Mouse (Mus musculus): ENCODE measurements around the gene Cldn2. TPM values are rescaled to one million over a fixed set of nuclear protein-coding genes. Genes with fewer than 3 reads are reported as not detected.
A peak's percentile ranks its signal among the peaks of the same experiment; 100 is the strongest.

Cldn2 gene
- total and polyA plus RNA-seq, 3 experiments, result not detected

DNA sequence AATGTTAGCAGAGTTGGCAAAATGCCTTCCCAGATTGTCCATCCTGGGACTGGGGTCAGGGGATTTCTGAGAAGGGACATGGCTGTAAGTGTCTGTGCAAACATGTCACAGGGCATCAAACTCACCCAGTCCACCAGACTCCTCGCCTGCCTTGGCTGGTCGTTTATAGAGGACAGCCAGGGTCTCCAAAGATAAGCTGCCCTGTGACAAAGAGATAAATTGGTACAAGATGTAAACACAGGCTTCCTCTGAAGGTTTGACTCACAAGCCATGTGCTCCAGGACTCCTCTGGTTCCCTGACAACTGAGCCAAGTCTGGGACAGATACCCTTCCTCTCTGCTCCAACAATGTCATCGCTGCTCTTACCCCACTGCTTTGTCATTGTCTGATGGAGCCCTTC is 19.6 kb upstream of the Cldn2 start (continued):
- TF ChIP-seq MXI1 (IDR thresholded peaks at IDR 0.05; ENCODE audit: low read depth, low read length), result peak; percentile 80

DNA sequence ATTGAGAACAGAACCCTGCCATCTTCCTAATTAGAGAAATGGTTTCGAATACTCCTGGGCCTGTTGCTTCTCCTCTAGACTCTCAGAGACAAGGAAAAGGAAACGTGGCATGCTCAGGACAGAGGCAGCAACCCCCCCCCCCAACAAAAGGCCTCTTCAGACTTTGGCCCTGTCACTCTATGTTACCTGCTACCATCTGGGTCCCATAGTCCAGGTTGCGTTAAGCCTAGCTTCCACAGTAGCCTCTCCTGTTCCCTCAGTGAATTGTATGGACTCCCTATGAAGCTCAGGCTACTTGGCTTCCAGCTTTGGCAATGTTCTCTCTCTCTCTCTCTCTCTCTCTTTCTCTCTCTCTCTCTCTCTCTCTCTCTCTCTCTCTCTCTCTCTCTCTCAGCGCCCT is 19.1 kb upstream of the Cldn2 start:
- no peak overlapping the region for H3K9ac ChIP-seq (ENCODE audit: control insufficient read depth, low read depth, low read length, poor library complexity, severe bottlenecking)
- TF ChIP-seq TAL1 (IDR thresholded peaks at IDR 0.05; ENCODE audit: low read length) (no peak), TCF12 (IDR thresholded peaks at IDR 0.05; ENCODE audit: low read depth, low read length) (no peak), USF2 (IDR thresholded peaks at IDR 0.05; ENCODE audit: borderline replicate concordance in 1 of 2, insufficient read depth in 1 of 2, low read depth in 1 of 2, low read length in 2 of 2) (no peak), HCFC1 (IDR thresholded peaks at IDR 0.05; ENCODE audit: low read depth, low read length) (no peak), MXI1 (IDR thresholded peaks at IDR 0.05; ENCODE audit: low read depth, low read length) (no peak), MYC (IDR thresholded peaks at IDR 0.05; ENCODE audit: low read depth, low read length) (no peak)
- no peak overlapping the region for H3K27ac ChIP-seq (ENCODE audit: control insufficient read depth, low read depth, low read length)
- H3K4me3 ChIP-seq (ENCODE audit: control insufficient read depth in 1 of 2, insufficient read depth in 1 of 2, low read depth in 2 of 2, low read length in 2 of 2), result no peak overlapping the region
- no peak for DNase-seq (ENCODE audit: low read depth, low spot score)
- H3K79me2 ChIP-seq (ENCODE audit: control insufficient read depth, insufficient read depth, low read length, poor library complexity), result no peaks in the 10 kb centered on the region
- peaks cover 10 to 37% of the 10 kb centered on the region in 2 experiments for H3K4me1 ChIP-seq (ENCODE audit: control insufficient read depth in 1 of 2, insufficient read depth in 2 of 2, low read length in 2 of 2)
- no peaks in the 10 kb centered on the region for H3K9me3 ChIP-seq (replicated peaks; ENCODE audit: insufficient read depth, low read length)
- peaks cover 0 to 24% of the 10 kb centered on the region in 2 experiments; a peak in 2 of 4 replicates for H3K36me3 ChIP-seq (ENCODE audit: control insufficient read depth in 1 of 2, insufficient read depth in 2 of 2, low read length in 2 of 2)
- no peaks in the 10 kb centered on the region for H3K27me3 ChIP-seq (ENCODE audit: control insufficient read depth in 1 of 2, insufficient read depth in 2 of 2, low read length in 2 of 2)

DNA sequence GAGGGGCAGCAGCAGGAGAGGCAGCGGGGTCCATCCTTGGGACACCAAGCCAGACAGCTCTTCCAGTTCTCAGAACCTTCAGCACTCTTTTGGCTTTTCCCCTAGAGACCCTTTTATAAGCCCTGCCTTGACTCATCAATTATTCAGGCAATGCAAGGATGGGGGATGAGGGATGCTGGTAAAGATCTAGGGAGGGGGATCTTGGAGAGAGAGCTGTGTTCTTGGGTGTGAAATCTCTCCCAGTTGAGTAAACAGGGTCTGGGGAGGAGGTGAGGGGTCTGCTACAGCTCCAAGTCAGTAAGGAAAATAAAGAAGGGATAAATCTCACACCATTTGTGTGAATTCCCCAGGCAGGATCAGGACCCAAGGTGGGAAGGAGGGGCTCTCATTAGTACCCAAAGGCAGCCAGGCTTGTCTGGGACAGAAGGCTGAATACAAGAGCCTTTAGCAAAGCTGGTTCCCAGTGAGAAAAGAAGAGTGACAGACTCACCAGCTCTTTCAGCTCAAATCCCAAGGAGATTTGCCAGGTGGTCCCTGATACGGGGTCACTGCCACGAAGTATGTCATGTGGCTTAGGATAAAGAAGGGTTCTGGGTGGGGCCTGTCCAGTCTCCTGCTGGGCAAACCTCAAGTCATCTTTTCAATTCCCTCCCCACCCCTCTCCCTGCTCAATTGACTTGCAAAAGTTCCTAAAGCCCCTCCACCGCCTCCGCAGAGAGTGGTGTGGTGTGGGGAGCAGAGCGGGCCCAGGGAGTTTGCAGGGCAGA is 18.2 kb upstream of the Cldn2 start, which contains the start of gene Ripply1:
Ripply1 (minus strand) TSS at position 76 of the 767 bp plus-strand sequence.
- H3K27ac ChIP-seq (ENCODE audit: control insufficient read depth, low read depth, low read length), result no peak within 1 kb of the TSS
- H3K27me3 ChIP-seq (ENCODE audit: control insufficient read depth in 1 of 2, insufficient read depth in 2 of 2, low read length in 2 of 2), result no peaks in the 10 kb centered on the region
- DNase-seq (ENCODE audit: low read depth, low spot score), result no peak
- no peak for TF ChIP-seq ZKSCAN1 (IDR thresholded peaks at IDR 0.05; ENCODE audit: low read depth, low read length)
- TF ChIP-seq UBTF (IDR thresholded peaks at IDR 0.05; ENCODE audit: borderline replicate concordance, insufficient read depth, low read depth, low read length), result no peak
- no peak for TF ChIP-seq POLR2AphosphoS2 (IDR thresholded peaks at IDR 0.05; ENCODE audit: low read length)
- no peak for TF ChIP-seq ZC3H11A (IDR thresholded peaks at IDR 0.05; ENCODE audit: low read depth, low read length)
- no peak for TF ChIP-seq GABPA (IDR thresholded peaks at IDR 0.05; ENCODE audit: low read depth, low read length)
- TF ChIP-seq NELFE (IDR thresholded peaks at IDR 0.05; ENCODE audit: low read depth, low read length), result no peak
- no peak for TF ChIP-seq BHLHE40 (IDR thresholded peaks at IDR 0.05; ENCODE audit: borderline replicate concordance, low read depth, low read length)
- H3K9ac ChIP-seq (ENCODE audit: control insufficient read depth, low read depth, low read length, poor library complexity, severe bottlenecking), result no peak within 1 kb of the TSS
- H3K36me3 ChIP-seq (ENCODE audit: control insufficient read depth in 1 of 2, insufficient read depth in 2 of 2, low read length in 2 of 2), result peaks cover 0 to 24% of the 10 kb centered on the region in 2 experiments; a peak in 2 of 4 replicates
- no peaks in the 10 kb centered on the region for H3K9me3 ChIP-seq (replicated peaks; ENCODE audit: insufficient read depth, low read length)
- no peak within 1 kb of the TSS for H3K4me3 ChIP-seq (ENCODE audit: control insufficient read depth in 1 of 2, insufficient read depth in 1 of 2, low read depth in 2 of 2, low read length in 2 of 2)
- peaks cover 10 to 37% of the 10 kb centered on the region in 2 experiments for H3K4me1 ChIP-seq (ENCODE audit: control insufficient read depth in 1 of 2, insufficient read depth in 2 of 2, low read length in 2 of 2)
- no peaks in the 10 kb centered on the region for H3K79me2 ChIP-seq (ENCODE audit: control insufficient read depth, insufficient read depth, low read length, poor library complexity)
